Mouse (Mus musculus): ENCODE data around the gene Bhmt. TPM values are rescaled to one million over a fixed set of nuclear protein-coding genes. Genes with fewer than 3 reads are reported as not detected.

Bhmt gene
- polyA plus RNA-seq, 1 experiment from 2014 or later: 0.05 TPM

DNA sequence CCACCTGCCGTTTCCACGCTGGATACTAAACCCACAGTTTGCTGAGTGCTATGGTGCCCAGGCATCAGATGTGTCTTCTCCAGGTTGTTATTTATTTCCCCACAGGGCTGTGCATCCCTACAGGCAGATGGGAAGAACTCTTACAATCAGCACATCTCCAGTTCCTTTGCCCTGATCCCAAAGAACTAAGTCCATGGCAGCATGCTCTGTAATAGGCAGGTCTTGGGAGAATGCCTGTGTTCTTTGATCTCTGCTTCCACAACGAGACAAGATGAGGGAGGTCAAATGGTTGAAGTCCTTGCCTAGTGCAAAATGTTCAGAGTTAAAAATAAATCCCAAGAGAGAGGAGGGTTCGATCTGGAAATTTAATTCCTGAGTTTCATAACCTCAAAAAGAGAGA, 1.9 kb upstream of the Bhmt start:
- Histone ChIP-seq H3K27ac (replicated peaks) (no peak overlapping the region), H3K4me2 (replicated peaks) (no peak overlapping the region), H3K27me3 (no peaks in the 10 kb centered on the region), H3K9me3 (no peaks in the 10 kb centered on the region), H3K4me1 (no peaks in the 10 kb centered on the region), H3K4me3 (no peak overlapping the region), H3K9ac (replicated peaks) (no peak overlapping the region), H3K36me3 (no peaks in the 10 kb centered on the region)
- 70% methylated on average over 4 of the region's 4 CpGs for WGBS
- ATAC-seq (ENCODE audit: low FRiP score, low read depth): no peak

DNA sequence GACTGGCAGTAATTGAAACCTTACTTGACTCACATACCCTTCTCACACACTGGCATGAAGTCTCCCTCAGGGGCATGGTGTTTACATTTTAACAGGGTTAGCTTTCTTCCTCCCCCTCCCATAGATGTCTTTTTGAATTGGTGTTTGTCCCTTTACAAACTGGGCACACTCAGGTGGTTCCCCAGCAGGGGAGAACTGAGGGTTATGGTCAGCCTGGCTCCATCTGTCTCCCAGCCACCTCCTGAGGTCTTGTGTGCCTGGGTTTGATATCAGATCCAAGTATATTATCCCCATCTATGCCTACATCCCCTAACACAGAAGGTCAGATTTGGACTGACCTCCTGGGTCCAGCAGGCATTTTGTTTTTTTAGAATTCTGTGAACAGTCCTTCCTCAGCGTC, 1.2 kb downstream of the Bhmt start:
- ATAC-seq (ENCODE audit: low FRiP score, low read depth): no peak
- 54% methylated on average over 1 of the region's 1 CpGs for WGBS
- H3K4me1 ChIP-seq: no peaks in the 10 kb centered on the region
- no peak overlapping the region for H3K4me2 ChIP-seq (replicated peaks)
- no peak overlapping the region for H3K27ac ChIP-seq (replicated peaks)
- H3K27me3 ChIP-seq: no peaks in the 10 kb centered on the region
- no peak overlapping the region for H3K9ac ChIP-seq (replicated peaks)
- no peak overlapping the region for H3K4me3 ChIP-seq
- H3K9me3 ChIP-seq: no peaks in the 10 kb centered on the region
- H3K36me3 ChIP-seq: no peaks in the 10 kb centered on the region

DNA sequence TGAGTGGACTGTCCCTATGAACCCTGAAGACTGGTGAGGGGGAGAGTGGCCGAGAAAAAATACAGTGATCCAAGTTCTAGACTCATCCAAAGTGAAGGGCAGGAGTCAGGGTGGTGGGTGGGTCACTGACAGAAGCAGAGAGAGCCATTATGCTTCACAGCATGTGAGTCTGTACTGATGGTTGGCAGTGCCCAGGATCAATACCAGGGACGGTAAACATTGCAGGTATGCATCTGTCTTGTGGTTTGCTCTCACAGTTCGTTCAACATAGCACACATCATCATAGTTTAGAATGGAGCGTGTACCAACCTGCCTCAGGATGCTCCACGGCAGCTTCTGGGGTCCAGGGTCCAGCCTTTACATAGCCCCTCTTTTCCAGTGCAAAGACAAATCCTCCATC, 4.8 kb downstream of the Bhmt start:
- no peak overlapping the region for H3K27ac ChIP-seq (replicated peaks)
- ATAC-seq (ENCODE audit: low FRiP score, low read depth): no peak
- no peaks in the 10 kb centered on the region for H3K27me3 ChIP-seq
- no peaks in the 10 kb centered on the region for H3K36me3 ChIP-seq
- no peak overlapping the region for H3K9ac ChIP-seq (replicated peaks)
- H3K9me3 ChIP-seq: no peaks in the 10 kb centered on the region
- WGBS: 86% methylated on average over 5 of the region's 5 CpGs
- no peak overlapping the region for H3K4me3 ChIP-seq
- H3K4me1 ChIP-seq: no peaks in the 10 kb centered on the region
- no peak overlapping the region for H3K4me2 ChIP-seq (replicated peaks)

DNA sequence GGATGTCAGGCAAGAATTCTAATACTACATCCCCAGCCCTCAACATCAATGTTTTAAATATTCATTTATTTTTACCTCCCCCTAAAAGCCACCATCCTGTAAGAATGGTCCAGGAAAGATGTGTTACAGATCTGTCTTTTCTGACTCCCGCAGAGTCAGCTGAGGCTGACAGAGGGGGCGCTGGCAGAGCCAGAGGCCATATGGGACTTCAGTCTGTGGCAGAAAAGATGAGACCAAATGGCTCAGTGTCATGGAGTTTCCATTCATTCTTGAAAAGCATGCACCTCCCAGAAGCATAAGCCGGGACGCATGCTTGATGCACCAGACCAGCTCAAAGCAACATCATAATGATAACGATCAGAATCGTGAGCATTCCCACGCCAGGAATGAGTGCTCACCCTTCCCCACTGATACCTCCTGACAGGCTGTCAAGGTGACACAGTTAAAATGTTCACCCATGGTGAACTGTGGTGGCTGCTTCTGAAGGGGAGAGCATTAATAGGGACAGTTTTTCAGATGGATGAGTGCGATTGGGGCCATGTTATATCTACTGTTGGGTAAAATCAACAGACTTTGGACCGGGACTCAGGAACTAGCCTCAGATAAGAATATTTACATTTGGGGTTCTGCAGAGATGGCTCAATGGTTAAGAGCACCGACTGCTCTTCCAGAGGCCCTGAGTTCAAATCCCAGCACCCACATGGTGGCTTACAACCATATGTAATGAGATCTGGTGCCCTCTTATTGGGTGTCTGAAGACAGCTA, 6.6 kb downstream of the Bhmt start:
- no peaks in the 10 kb centered on the region for H3K9me3 ChIP-seq
- H3K9ac ChIP-seq (replicated peaks): no peak overlapping the region
- H3K4me2 ChIP-seq (replicated peaks): no peak overlapping the region
- H3K27me3 ChIP-seq: no peaks in the 10 kb centered on the region
- no peaks in the 10 kb centered on the region for H3K36me3 ChIP-seq
- ATAC-seq (ENCODE audit: low FRiP score, low read depth): no peak
- H3K4me3 ChIP-seq: no peak overlapping the region
- WGBS: 90% methylated on average over 10 of the region's 10 CpGs
- no peak overlapping the region for H3K27ac ChIP-seq (replicated peaks)
- no peaks in the 10 kb centered on the region for H3K4me1 ChIP-seq

DNA sequence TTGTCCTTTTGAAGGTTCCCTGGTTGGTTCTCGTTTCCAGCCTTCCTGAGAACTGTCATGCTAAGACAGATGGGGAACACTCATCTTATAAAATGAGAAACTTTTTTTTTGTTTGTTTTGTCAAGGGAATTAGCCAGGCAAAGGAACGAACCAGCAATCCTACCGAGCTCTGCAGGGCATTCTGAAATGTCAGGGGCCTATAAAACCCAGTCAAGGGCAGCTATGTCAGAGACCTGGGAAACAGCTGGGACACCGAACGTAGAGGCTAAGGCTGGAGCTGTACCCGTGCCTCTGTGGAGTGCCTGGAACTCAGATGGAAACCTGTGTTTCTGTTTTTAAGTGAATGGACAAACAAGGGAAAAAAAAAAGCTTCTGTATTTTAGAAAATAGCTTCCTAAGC, 8.9 kb downstream of the Bhmt start:
- WGBS: 24% methylated on average over 6 of the region's 6 CpGs
- H3K4me1 ChIP-seq: no peaks in the 10 kb centered on the region
- no peaks in the 10 kb centered on the region for H3K36me3 ChIP-seq
- no peak overlapping the region for H3K9ac ChIP-seq (replicated peaks)
- H3K4me2 ChIP-seq (replicated peaks): no peak overlapping the region
- no peak overlapping the region for H3K4me3 ChIP-seq
- H3K27ac ChIP-seq (replicated peaks): no peak overlapping the region
- no peaks in the 10 kb centered on the region for H3K9me3 ChIP-seq
- no peaks in the 10 kb centered on the region for H3K27me3 ChIP-seq
- no peak for ATAC-seq (ENCODE audit: low FRiP score, low read depth)

DNA sequence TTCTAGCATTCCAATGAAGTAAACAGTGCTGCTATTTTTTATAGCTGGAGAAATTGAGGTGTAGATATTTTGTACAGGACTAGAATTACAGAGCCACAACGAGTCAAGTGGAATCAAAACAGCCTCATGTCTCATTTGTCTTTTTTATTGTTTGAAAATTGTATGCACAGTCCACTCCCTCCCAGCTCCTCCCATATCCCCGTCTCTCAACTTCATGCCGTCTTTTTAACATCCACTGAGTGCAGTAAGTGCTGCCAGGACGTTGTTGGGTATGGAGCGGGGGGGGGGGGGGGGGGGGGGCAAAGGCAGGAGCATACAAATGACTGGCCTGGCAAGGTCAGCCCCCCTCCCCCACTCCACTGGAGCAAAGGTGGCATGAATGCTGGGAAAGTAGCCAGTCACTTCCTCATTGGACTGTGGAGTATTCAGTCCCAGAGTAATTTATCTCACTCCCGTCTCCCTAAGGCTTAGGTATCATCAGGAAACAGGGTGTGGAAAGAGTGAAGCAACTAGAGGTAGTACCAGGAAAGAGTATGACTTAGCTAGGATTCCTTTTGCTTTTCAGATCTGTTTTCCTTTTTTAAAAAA, 23.3 kb downstream of the Bhmt start:
- H3K27ac ChIP-seq (replicated peaks): no peak overlapping the region
- H3K27me3 ChIP-seq: no peaks in the 10 kb centered on the region
- no peak overlapping the region for H3K4me2 ChIP-seq (replicated peaks)
- H3K4me3 ChIP-seq: no peak overlapping the region
- no peaks in the 10 kb centered on the region for H3K9me3 ChIP-seq
- WGBS: 65% methylated on average over 5 of the region's 6 CpGs
- H3K9ac ChIP-seq (replicated peaks): no peak overlapping the region
- ATAC-seq (ENCODE audit: low FRiP score, low read depth): no peak
- no peaks in the 10 kb centered on the region for H3K4me1 ChIP-seq
- H3K36me3 ChIP-seq: no peaks in the 10 kb centered on the region

DNA sequence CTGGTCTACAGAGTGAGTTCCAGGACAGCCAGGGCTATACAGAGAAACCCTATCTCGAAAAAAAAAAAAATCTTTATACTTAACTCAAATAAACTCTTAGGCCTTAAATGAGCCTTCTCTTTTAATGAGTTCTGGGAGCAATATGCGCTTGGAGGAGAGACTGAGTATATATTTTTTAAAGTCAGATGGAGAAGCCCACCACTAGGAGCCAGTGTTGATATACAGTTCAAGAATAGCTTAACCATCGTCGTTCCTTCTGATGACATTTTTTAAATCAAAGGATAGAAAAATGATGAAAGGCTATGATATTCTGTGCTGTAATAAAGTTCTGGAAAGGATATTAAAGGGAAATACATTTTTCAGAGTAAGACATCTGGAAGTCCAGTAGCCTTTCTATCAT, 24.0 kb downstream of the Bhmt start:
- Histone ChIP-seq H3K27me3 (no peaks in the 10 kb centered on the region), H3K4me1 (no peaks in the 10 kb centered on the region), H3K36me3 (no peaks in the 10 kb centered on the region), H3K4me3 (no peak overlapping the region), H3K4me2 (replicated peaks) (no peak overlapping the region), H3K27ac (replicated peaks) (no peak overlapping the region), H3K9me3 (no peaks in the 10 kb centered on the region), H3K9ac (replicated peaks) (no peak overlapping the region)
- 81% methylated on average over 4 of the region's 4 CpGs for WGBS
- ATAC-seq (ENCODE audit: low FRiP score, low read depth): no peak

DNA sequence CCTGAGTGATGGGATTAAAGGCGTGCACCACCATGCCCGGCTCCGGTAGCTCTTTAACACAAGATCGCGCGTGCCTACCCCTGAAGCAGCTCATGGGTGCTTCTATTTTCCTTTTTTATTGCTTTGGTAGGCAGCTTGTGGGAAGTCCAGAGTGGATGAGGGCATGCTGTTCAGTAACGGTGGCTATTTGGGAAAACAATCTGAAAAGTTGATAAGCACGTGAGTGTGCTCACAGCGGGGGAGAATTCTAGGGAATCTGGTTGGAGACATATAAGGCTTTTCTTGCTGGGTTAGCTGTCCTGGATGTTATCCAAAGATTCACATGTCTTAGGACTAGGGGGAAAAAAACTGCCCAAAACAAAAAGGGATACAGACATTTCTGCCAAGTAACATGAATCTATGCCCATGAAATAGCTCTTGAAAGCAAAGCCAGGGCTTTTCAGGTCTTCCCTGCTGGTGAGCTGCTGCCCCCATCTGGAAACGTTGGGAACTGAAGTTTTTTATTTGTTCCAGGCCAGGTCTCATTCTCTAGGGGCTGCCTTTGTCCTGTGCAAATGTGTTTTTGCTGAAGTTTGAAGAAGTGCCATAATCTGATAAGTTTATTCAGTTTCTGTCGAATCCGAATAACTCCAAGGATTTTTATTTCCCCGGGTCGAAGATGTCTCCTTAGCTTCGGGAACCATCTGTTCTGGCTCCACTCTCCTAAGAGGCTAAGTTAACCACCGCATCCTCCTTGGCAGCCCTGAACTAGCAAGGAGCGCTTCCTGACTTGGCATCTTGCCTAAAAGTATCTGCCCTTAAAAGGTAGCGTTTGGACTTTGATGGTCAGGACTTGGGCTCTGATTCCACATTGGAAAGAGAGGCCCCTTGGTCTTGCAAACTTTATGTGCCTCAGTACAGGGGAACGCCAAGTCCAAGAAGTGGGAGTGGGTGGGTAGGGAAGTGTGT, 24.8 kb downstream of the Bhmt start:
- no peak overlapping the region for H3K4me3 ChIP-seq
- H3K9me3 ChIP-seq: no peaks in the 10 kb centered on the region
- H3K36me3 ChIP-seq: no peaks in the 10 kb centered on the region
- H3K27me3 ChIP-seq: no peaks in the 10 kb centered on the region
- no peak overlapping the region for H3K4me2 ChIP-seq (replicated peaks)
- 64% methylated on average over 19 of the region's 19 CpGs for WGBS
- peak; percentile 56; the same call in 1 of the 2 replicates for ATAC-seq (ENCODE audit: low FRiP score, low read depth)
- no peak overlapping the region for H3K27ac ChIP-seq (replicated peaks)
- H3K9ac ChIP-seq (replicated peaks): no peak overlapping the region
- no peaks in the 10 kb centered on the region for H3K4me1 ChIP-seq

DNA sequence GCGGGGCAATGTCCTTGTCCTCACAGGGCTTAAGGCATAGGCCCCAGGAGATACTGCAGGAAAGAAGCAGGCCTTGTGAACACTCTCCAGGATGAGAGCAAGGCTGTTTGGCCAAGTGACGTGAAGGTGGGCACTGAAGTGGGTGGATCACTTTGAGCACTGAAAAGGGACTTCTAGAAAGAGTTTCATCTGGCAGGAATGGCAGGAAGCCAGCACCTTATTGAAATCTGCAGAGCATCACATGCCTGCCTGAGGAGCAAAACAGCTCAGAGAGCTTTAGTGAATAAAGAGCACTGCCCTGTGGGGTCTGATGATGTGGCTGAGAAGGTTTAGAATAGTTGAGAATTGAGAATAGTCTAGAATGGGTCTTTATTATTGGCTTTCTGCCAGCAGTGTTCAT, 29.3 kb downstream of the Bhmt start:
- Histone ChIP-seq H3K9me3 (no peaks in the 10 kb centered on the region), H3K9ac (replicated peaks) (no peak overlapping the region), H3K4me1 (0 out of 2 replicates have a peak, but pooled peaks cover 2% of the 10 kb centered on the region), H3K4me3 (no peak overlapping the region), H3K36me3 (no peaks in the 10 kb centered on the region), H3K27me3 (no peaks in the 10 kb centered on the region), H3K4me2 (replicated peaks) (no peak overlapping the region), H3K27ac (replicated peaks) (no peak overlapping the region)
- WGBS: 85% methylated on average over 2 of the region's 2 CpGs
- no peak for ATAC-seq (ENCODE audit: low FRiP score, low read depth)

DNA sequence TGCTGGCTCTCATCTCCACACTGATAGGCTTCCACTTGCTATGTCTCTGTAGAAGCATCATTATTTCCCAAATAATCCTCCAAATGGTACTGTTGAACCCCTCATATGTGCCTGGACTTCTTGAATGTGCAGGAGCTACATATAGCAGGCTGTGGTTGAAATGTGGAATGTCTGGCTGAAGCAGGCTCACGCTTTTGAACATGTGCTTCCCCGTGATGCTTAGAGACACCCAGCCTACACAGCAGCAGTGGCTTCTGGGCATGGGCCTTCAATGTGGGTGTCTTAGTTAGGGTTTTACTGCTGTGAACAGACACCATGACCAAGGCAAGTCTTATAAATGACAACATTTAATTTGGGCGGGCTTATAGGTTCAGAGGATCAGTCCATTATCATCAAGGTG, 30.1 kb downstream of the Bhmt start:
- WGBS: 92% methylated on average over 3 of the region's 3 CpGs

DNA sequence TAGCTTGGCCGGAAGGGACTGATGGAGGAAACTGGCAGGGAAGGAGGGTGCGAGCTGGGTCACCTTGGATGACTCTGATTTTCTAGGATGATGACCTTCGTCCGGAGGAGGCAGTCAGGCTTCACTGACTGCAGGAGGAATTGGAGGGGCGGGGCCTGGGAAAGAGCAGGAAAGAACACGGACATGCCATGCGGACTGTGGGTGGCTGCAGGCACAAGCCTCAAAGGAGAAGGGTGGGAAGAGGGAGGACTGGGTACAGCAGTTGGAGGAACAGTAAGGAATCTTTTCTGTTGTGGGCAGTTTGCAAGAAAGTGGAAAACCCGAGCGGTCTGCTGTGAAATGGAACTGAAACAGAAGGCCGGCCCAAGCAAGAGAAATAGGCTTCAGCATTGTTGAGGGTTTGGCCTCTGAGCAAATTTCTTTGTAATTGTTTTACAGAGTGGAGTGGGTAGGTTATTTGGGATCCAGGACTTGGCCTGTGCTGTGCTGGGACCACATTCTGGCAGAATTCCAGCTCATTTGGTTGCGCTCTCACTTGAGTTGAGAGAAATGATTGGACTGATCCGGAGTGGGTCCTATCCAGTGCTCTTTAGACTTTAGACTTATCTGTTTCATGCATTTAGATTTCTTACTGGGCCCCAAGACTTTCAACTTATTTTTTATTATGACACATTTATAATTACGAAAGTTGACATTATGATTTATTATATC, 30.7 kb downstream of the Bhmt start:
- H3K4me1 ChIP-seq: 0 out of 2 replicates have a peak, but pooled peaks cover 2% of the 10 kb centered on the region
- no peak overlapping the region for H3K4me2 ChIP-seq (replicated peaks)
- H3K9ac ChIP-seq (replicated peaks): no peak overlapping the region
- 84% methylated on average over 13 of the region's 13 CpGs for WGBS
- H3K36me3 ChIP-seq: no peaks in the 10 kb centered on the region
- H3K27ac ChIP-seq (replicated peaks): no peak overlapping the region
- H3K4me3 ChIP-seq: no peak overlapping the region
- H3K27me3 ChIP-seq: no peaks in the 10 kb centered on the region
- ATAC-seq (ENCODE audit: low FRiP score, low read depth): no peak
- no peaks in the 10 kb centered on the region for H3K9me3 ChIP-seq

More for the DNA sequence above, 30.1 kb downstream of the Bhmt start:
- no peak overlapping the region for H3K4me3 ChIP-seq
- 0 out of 2 replicates have a peak, but pooled peaks cover 2% of the 10 kb centered on the region for H3K4me1 ChIP-seq
- no peak overlapping the region for H3K9ac ChIP-seq (replicated peaks)
- no peak overlapping the region for H3K4me2 ChIP-seq (replicated peaks)
- no peaks in the 10 kb centered on the region for H3K36me3 ChIP-seq
- no peak overlapping the region for H3K27ac ChIP-seq (replicated peaks)
- no peaks in the 10 kb centered on the region for H3K9me3 ChIP-seq
- H3K27me3 ChIP-seq: no peaks in the 10 kb centered on the region
- no peak for ATAC-seq (ENCODE audit: low FRiP score, low read depth)
